Comparison of ENCODE assay signal across 8 mouse cellular contexts in the genomic region with DNA sequence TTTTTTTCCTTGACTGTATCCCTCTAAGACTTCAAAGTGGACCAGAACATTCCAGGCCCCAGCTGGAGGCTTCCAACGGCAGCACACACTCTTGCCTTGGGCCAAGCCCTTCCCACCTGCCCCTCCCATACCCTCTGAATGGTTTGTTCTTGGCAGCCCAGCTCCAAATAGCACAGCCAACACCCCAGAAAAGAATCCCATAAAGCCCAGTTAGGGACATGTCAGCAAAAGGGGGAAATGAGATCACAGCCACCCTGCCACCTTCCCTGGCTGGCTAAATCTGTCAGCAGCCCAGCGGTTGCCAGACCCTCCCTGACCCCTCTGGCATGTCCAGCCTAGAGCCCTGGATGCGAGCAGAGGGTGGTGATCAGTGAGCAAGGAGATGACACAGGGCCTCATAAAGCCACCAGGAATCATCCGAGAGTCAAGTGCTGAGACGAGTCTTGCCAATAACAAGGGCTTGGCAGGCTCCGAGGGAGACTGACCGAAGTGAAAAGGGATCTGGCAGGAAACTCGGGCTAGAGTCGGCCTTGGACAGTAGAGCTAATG.
A peak's percentile ranks its signal among the peaks of the same experiment; 100 is the strongest.
DNase-seq lines count a peak whose midpoint lies in the region; ATAC-seq and TF ChIP-seq lines count a peak whose summit lies in the region.

No protein-coding gene starts in this region.

- no peak for TF ChIP-seq EP300 in liver, postnatal 0 days (IDR thresholded peaks at IDR 0.05; ENCODE audit: low read depth)

- ATAC-seq in liver, embryonic 11.5 days (replicated peaks; ENCODE audit: low FRiP score), result no peak
- no peak for ATAC-seq in liver, postnatal 0 days

- peaks cover 3% of the 10 kb centered on the region; the same call in 1 of the 2 replicates for H3K27me3 ChIP-seq in forebrain, embryonic 10.5 days (ENCODE audit: poor library complexity, severe bottlenecking)
- peaks cover 2% of the 10 kb centered on the region; the same call in 1 of the 2 replicates for H3K27me3 ChIP-seq in liver, embryonic 11.5 days (replicated peaks; ENCODE audit: control insufficient read depth, insufficient read depth, low read length)
- H3K27me3 ChIP-seq in liver, postnatal 0 days (ENCODE audit: insufficient read depth, low read length), result 0 out of 2 replicates have a peak, but pooled peaks cover 2% of the 10 kb centered on the region

- H3K9me3 ChIP-seq in forebrain, embryonic 10.5 days, result no peaks in the 10 kb centered on the region
- no peaks in the 10 kb centered on the region for H3K9me3 ChIP-seq in liver, embryonic 11.5 days (ENCODE audit: control insufficient read depth, low read length)
- H3K9me3 ChIP-seq in liver, postnatal 0 days (ENCODE audit: low read length), result no peaks in the 10 kb centered on the region

- WGBS in forebrain, embryonic 10.5 days, result 84% methylated on average over 9 of the region's 9 CpGs
- 73% methylated on average over 9 of the region's 9 CpGs for WGBS in liver, embryonic 11.5 days
- WGBS in liver, postnatal 0 days (ENCODE audit: insufficient replicate concordance), result 67% methylated on average over 9 of the region's 9 CpGs

- peaks cover 18% of the 10 kb centered on the region for H3K4me1 ChIP-seq in forebrain, embryonic 10.5 days
- no peaks in the 10 kb centered on the region for H3K4me1 ChIP-seq in liver, embryonic 11.5 days (replicated peaks; ENCODE audit: control insufficient read depth, insufficient read depth, low read length)
- H3K4me1 ChIP-seq in liver, postnatal 0 days (ENCODE audit: insufficient read depth), result no peaks in the 10 kb centered on the region

- no peak overlapping the region for H3K9ac ChIP-seq in liver, embryonic 11.5 days (ENCODE audit: low read depth, low read length)
- H3K9ac ChIP-seq in liver, postnatal 0 days (replicated peaks), result no peak overlapping the region

- no peak overlapping the region for H3K4me3 ChIP-seq in forebrain, embryonic 10.5 days
- no peak overlapping the region for H3K4me3 ChIP-seq in liver, embryonic 11.5 days (ENCODE audit: low read depth, low read length)
- H3K4me3 ChIP-seq in liver, postnatal 0 days (ENCODE audit: low read depth, low read length), result no peak overlapping the region

- intact Hi-C loops in gastrocnemius, postnatal 14 days (cut with DNase I; ENCODE audit: low total_unique reads), result no loop called here

- no peak overlapping the region for H3K4me2 ChIP-seq in liver, embryonic 11.5 days
- H3K4me2 ChIP-seq in liver, postnatal 0 days (ENCODE audit: low read depth, low read length), result no peak overlapping the region

- peak; percentile 63 for DNase-seq in adrenal gland, adult 2 months
- no peak for DNase-seq in adrenal gland, postnatal 4 days (ENCODE audit: low spot score in 2 of 2)
- DNase-seq in R1 (ENCODE audit: low read depth, low spot score), result peak; percentile 79
- DNase-seq in gastrocnemius, postnatal 14 days, result peak; percentile 84
- peak; percentile 76 to 87 for DNase-seq in lung, adult 18-20 months
- DNase-seq in forebrain, embryonic 10.5 days (ENCODE audit: extremely low spot score, low spot score), result no peak
- no peak for DNase-seq in liver, embryonic 11.5 days (ENCODE audit: low spot score)
- no peak for DNase-seq in liver, postnatal 0 days

- H3K36me3 ChIP-seq in forebrain, embryonic 10.5 days (replicated peaks), result no peaks in the 10 kb centered on the region
- no peaks in the 10 kb centered on the region for H3K36me3 ChIP-seq in liver, embryonic 11.5 days (ENCODE audit: control insufficient read depth, insufficient read depth, low read length)
- no peaks in the 10 kb centered on the region for H3K36me3 ChIP-seq in liver, postnatal 0 days (replicated peaks; ENCODE audit: insufficient read depth, low read length)

- H3K27ac ChIP-seq in forebrain, embryonic 10.5 days, result no peak overlapping the region
- H3K27ac ChIP-seq in liver, embryonic 11.5 days (ENCODE audit: low read depth, low read length), result no peak overlapping the region
- H3K27ac ChIP-seq in liver, postnatal 0 days (ENCODE audit: low read depth), result no peak overlapping the region

- no peak for TF ChIP-seq CTCF in liver, postnatal 0 days (IDR thresholded peaks at IDR 0.05; ENCODE audit: low read depth)

Comparison
In these comparisons a context has a peak if more than half of its experiments do, and no peak if none do; other contexts are left out.
1. DNase-seq: peak in adrenal gland, adult 2 months (single experiment), R1 (single experiment), gastrocnemius, postnatal 14 days (single experiment) and lung, adult 18-20 months (2 of 2); none in adrenal gland, postnatal 4 days (0 of 2), forebrain, embryonic 10.5 days (single experiment), liver, embryonic 11.5 days (single experiment) and liver, postnatal 0 days (single experiment).